Mouse (Mus musculus) kidney, adult 2 months (tissue): ENCODE results near the gene Ndufc1.

ENCODE experiments used
- CTCF ChIP-seq: fragments of 200-500 bp; conservative IDR thresholded peaks from 2 replicates; pipeline ENCODE4 v1.5.1; 2011; ENCODE audit warnings: low read depth, mild to moderate bottlenecking, control low read depth, low read length, moderate library complexity, mixed read lengths; ENCODE audit not compliant: insufficient read depth, insufficient read length
- POLR2A ChIP-seq: fragments of 200-500 bp; IDR thresholded peaks from one replicate; pipeline ENCODE4 v1.6.1; 2011; ENCODE audit warnings: low read depth, low read length, control low read depth

DNA sequence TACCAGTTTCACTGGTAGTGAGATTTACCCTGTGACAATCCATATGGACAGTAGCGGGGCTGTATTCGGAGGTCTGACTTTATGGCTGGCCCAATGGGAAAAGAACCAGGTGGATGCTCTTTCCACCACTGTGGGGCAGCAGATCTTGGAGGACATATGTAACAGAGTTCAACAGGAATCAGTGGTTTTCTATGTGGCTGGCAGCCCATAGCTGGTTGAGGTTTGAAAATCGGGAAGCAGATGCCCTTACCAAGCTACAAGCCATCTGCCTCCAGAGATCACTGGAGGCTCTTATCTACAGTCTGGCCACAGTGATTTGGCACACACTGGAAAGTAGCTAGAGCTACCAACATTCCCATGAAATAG, 43.3 kb downstream of the Ndufc1 start:
- TF ChIP-seq POLR2A, result no peak
- no peak for TF ChIP-seq CTCF
